Mouse (Mus musculus) brain, adult 2 months (tissue): ENCODE measurements around the gene Ebf1.

Experiments used
- DNase-seq: peaks from one replicate; pipeline ENCODE4 v3.0.0; 2011; ENCODE audit warnings: low read depth, low spot score

Gene Ebf1

DNA sequence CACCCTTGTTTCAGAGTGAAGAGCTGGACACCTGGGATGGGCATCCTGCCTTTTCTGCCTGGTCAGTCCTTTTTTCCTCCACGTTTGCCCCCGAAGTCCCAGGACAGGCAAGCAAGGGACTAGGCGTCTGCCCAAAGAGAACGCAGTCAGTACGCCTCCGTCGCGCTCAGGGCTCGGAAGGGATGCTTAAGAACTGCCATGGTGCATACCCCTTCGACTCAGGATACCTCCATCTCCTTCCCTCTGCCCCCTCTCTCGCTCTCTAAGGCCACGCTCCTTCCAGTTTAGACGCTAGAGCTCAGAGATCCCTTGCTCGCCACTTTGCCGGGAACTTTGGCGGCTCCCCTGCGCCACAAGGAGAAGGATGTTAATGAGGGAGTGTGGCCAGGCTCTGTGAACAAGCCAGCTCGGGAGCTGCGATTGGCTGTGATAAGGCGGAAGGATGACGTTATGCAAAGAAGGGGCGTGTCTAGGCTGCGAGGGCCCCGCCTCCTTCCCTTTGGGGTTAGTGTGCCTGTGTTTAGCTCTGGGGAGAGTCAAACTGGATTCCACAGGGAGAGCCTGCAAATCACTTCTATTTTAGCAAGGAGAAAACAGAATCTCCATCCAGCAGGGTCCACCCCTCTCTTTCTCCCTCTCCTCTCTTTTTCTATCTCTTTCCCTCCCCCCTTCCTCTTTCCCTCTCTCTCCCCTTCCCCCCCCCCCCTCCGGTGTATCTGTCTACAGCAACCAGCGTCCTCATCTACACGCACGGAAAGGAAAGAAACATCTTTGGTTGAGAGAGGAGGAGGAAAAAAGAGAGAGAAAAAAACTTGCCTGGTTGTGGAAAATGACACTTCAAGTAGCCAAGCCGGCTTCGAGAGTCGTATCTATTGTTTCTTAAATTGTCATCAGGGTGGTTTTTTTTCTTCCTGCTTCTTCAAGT, at the start of gene Ebf1:
Gene Ebf1, plus strand, starts transcription at position 530 of the 925 bp plus-strand sequence.
- peak; percentile 96 for DNase-seq

- DNase-seq: peak; percentile 37
Observed at GRCm38 (mm10) chr11:44570336-44570735, 46.8 kb upstream of the Ebf1 start.

GRCm38 (mm10) chr11:44572781-44573180, 44.3 kb upstream of the Ebf1 start:
- no peak for DNase-seq

DNA sequence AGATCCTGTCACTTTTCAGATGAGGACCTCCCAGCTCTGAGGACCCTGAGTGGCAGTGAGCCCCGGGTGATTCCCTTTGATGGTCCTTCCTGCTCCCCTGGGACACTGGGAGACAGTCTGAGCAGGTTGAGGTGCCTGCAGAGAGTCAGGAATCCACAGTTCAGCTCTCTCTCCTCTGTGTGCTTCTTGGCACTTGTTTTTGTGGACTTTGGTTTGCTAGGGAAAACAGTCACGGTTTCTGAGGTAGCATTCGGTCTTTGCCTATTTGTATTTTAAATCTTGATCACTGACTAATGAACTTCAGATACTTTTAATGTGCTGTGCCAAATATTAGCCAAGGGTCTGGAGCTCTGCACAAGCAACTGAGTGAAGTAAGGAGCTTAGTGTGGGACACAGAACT, 43.7 kb upstream of the Ebf1 start:
- no peak for DNase-seq

DNA sequence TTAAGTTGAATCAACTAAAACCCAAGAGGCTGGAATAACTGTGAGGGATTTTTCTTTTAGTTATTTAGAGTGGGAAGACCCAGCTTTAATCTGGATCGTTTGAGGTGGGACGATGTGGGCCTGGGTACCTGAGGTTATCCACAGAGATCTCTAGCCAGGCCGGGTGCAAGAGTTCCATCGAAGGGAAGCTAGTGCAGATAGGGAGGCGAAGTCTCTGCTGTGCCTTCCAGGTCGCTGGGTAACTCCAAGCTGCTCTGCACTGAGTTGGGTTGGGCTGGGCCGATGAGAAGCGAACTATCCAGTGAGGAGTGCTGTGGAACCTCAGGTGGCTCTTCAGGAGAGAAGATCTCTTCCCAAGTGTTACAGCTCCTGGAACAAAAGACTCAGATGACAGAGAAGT, 42.7 kb upstream of the Ebf1 start:
- no peak for DNase-seq

GRCm38 (mm10) chr11:44574820-44575219, 42.3 kb upstream of the Ebf1 start:
- no peak for DNase-seq

DNA sequence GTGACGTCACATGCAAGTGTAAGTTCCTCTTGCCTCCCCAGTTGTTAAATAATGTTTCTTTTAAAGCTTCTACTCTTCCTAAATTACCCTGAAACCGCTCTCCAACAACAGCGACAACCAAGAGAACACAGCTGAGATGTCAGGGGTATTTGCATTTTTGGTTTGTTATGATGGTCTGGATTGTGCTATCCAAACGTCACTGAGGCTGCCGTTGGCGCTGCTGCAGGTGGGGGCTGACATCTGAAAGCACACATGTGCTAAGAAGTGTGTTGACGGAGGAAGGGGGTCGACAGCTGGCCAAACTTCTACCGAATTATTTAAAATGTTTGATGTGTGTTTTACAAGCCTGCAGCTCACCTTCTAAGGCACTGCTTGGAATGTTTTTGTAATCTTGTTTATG, 39.2 kb upstream of the Ebf1 start:
- no peak for DNase-seq

DNA sequence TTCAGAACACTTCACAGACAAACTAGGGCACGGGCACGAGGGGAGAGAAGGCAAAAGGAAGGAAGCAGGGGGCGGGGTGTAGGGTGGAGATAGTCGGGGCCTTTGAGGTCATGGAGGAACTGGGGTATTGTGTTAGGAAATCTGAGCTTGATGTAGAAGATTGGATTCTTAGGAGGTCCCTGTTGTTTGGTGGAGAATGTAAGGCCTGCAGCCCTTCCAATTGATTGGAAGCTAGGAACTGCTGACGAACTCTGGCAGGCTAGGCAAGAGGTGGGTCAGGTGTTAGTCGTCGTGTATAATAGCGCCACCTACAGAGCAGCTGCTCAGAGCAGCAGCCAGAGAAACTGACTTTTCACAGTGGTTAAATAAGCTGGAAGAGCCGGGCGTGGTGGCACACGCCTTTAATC, 35.8 kb upstream of the Ebf1 start:
- peak; percentile 82 for DNase-seq

DNA sequence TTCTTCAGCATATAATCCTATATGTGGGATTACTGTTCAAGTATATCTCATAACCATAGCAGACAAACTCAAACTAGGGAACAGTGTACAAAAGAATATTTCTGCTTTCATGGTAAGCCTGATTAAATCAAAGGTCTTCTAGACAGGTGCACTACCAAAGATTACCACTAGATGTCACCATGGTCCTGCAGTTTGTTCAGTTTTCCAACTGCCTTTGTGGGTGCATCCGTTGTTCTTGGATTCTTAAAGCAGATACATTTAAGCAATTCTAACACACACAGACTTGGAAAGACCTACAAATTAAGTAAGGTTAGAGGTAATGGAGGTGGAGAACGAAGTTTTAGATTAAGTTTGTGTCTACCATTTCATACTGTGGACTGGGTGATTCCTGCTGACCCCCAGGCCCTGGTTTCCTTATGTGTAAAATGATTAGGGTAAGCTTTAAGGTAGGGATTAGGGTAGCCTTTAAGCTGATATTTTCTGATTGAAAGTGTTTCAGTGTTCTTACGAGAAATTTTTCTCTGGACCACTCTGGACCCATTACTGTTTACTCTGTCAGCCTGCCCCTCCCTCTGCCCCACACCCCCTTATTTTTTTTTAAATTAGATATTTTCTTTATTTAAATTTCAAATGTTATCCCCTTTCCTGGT, 30.9 kb upstream of the Ebf1 start:
- peak; percentile 87 for DNase-seq

GRCm38 (mm10) chr11:44593016-44593415, 24.1 kb upstream of the Ebf1 start:
- no peak for DNase-seq

GRCm38 (mm10) chr11:44594768-44595167, 22.3 kb upstream of the Ebf1 start:
- DNase-seq: no peak

DNA sequence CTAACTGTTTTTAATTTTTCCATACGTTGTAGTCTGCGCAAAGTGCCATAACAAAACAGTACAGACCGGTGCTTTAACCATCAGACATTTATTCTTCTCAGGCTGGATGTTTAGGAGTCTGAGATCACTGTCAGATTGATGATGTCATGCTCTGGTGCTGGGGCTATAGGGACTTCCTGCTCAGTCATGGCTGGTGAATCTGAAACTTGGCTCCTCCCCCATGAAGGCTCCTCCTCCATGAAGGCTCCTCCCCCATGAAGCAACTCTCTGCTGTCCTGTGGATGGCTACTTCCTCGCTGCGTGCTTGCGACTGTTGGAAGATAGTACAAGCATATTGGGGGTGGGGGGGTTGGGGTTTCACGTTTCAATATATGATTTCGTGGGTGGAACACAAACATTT, 10.2 kb upstream of the Ebf1 start:
- DNase-seq: no peak

DNA sequence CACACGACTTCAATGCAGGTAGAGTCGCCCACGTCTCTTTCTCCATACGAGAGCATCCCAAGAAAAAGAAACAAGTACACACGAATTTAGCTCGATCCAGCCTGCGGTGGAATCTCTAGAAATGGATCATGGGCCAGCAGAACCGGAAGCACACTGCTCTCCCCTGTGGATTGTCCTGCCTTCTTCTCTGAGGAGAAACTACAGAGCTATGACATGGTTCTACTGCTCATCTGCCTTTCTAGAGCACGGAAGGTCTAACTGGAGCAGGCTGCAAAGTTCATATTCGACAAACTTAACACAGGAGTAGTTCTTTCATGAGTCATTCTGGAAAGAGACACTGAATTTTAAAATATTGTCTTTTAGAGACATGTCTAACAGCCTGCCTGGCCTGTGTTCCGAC, 8.5 kb upstream of the Ebf1 start:
- no peak for DNase-seq

DNA sequence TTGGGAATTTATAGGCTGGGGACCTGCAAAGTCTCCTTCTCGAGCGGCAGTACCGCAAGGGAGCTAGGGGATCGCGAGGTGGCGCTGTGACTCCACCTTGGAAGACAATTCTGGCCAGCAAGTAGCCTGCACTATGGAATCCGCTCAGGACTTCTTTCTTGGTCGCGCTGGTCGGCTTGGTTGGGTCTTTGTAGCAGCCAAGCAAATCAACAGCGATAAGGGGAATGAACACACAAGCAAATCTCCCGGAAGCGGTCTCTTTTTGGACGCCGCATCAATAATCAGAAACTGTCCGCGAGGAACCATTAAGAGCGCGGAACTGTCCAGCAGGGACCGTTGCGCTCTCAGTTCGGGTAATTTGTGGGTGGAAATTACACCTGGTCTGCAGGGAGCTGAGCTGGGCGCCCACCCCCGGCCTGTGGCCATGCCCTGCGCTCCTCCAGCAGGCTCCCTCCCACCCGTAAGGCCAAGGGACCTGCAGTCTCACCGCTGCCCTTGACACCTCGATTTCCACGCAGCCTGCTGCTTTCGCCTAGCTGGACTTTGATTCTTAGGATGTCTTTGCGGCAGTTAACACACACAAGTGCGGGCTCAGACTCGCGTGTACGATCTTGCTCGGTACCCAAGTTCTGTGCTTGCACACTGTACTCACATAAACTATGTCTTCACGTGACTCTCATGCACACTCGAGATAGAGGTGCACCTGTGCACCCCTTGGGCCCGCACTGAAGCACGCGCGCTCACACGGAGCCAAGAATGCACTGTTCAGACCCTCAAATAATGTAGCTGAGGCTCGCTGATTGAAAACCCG, 5.9 kb upstream of the Ebf1 start:
- DNase-seq: peak; percentile 95

DNA sequence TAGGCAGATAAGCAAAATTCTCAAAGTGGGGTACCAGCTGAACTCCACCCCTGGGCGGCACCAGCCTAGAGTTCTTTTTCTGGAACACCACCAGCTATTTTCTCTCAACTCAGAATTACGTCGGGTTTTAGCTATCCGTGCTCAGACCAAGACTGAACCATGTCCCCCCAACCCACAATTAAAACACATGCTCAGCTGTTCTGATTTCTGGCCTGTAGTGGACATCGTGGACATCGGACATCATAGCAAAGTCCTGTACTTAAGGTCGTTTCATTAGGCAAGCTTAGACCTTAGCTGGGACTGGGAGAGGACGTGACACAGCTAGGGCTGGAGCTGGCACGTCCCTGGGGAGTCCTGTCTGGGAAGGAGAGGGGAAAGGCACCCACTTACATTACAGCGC, 5.0 kb upstream of the Ebf1 start:
- DNase-seq: no peak

DNA sequence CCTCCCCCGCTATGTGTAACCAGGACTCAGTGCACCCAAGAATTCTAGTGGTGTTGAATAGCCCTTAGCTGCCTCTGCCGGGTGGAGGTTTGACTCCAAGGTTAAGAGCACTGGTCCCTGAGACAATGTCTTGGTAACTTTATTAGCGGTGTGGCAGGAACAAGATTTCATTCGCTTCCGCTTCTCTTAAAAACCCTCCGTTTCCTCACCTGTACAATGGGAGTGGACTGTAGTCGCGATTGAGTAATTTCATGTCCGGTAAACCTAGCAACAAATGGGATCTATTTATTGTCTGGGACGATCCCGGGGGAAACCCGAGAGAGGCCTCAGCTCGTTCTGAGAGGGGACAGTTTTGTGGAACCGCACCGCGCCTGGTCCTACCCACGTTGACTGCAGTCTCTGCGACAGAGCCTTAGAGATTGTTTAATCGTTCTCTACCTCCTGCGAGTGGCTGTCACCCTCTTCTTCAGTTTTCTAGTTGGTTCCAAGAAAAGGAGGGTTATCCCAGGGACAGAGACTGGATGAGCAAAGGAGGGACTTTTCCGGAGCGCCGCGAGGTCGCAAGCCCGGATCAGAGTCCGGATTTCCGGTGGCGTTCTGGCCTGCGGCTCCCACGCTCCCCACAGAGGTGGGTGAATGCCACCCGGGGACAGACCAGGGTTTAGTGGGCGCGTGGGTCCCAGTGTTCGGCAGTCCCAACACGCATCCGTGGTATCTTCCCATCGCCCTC, 4.3 kb upstream of the Ebf1 start:
- DNase-seq: no peak

DNA sequence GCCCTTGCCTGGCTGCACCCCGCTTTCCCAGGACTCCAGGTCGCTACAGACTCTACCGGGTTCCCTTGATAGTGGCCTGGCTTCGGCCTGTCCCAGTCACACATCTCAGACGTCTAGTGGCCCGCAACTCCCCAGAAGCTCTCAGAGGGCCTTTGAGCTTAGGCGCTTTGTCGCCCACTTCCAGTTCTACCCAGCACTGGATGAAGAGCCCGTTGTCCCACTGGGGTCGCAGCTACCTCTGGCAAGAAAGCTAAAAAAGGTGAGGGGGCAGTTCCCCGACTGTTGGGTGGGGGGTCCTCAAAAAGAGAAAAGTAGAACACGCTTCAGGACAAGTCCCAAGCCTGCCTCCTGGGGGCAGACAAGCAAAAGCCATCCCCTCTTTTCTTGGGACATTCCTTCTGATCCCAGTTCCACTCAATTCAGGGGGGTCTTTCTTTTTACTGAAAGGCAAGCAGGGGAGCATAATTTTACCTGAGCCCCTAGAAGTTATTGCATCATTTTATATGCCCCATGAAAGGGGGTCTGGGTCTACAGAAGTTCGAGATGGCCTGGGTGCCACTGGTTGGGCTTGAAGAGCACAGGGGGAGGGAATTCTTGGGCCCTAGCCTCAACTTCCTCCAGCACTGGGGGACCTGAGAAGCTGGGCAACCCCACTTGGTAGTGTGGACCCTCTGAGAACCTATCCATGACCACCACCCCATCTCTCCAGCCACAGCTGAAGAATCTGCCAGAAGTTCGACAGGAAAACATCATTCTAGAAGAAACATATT, 3.5 kb upstream of the Ebf1 start:
- no peak for DNase-seq

- no peak for DNase-seq
Observed at GRCm38 (mm10) chr11:44616078-44616787, 884 bp upstream of the Ebf1 start.

- peak; percentile 79 for DNase-seq
Observed at GRCm38 (mm10) chr11:44617734-44618586, 843 bp downstream of the Ebf1 start.
